Mouse (Mus musculus) right cerebral cortex, adult 18-20 months (tissue): ENCODE measurements around the gene Ptprt.

ENCODE experiments used
- DNase-seq: peaks from one replicate; pipeline ENCODE4 v3.0.0; 2022; ENCODE audit warnings: mixed read lengths

Ptprt gene

DNA sequence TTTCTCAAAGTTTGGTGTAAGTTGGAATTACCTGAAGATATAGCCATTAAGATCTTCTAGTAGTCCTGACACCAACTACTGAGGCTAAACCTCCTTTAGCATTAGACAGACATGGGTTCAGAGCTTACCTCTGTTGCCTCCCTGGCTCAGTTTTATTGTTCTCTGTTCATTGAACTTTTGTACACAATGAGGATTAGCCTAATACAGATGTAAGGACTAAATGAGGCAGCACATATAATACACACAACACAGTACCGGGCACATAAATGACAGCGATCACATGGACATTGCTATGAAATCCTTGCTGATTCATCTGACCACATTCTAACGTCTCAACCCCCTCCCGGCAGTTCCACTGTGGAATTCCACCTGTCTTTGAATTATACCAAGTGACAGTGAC, 1003.9 kb downstream of the Ptprt start:
- no peak for DNase-seq

- no peak for DNase-seq
Measured at GRCm38 (mm10) chr2:161656632-161657031, 1004.3 kb downstream of the Ptprt start.

GRCm38 (mm10) chr2:161640805-161641204, 1020.1 kb downstream of the Ptprt start:
- no peak for DNase-seq

- no peak for DNase-seq
Measured at GRCm38 (mm10) chr2:161634084-161634483, 1026.9 kb downstream of the Ptprt start.

- no peak for DNase-seq
Measured at GRCm38 (mm10) chr2:161625896-161626295, 1035.1 kb downstream of the Ptprt start.

DNA sequence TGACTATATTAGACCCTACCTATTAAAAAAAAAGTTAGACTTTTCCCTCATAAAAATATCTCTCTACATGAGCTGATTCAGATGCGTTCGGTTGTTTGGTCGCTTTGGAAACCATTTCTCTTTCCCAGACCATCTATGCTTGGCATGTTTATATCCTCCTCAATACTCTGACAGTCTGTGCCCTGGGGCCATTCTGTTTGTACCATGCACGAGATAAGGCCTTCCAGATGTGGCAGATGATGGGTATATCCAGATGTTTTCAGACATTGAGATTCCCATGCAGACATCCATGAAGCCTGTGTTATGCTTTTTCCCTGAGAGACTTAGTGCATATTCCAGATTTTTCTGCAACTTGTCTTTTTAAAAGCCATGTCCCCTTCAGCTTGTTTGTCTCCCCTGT, 1052.5 kb downstream of the Ptprt start:
- DNase-seq, result no peak

DNA sequence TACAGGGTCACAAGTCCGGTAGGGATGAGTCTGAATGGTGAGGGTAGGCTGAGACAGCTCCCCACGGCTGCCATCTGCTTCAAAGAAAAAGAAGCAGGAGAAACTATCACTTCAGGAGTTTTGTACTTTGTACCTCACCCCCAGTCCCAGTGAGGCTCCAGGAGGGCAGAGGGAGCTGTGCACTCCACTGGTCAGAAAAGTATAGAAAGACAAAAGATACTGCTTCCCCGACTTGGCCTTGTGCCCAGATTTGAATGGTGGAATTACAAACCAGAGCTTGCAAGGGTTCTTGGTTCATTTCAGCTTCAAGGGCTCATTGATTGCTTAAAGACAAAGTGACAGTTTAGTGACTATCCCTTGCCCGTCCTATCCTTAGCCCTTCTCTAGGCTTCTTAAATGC, 1053.6 kb downstream of the Ptprt start:
- DNase-seq, result no peak

DNA sequence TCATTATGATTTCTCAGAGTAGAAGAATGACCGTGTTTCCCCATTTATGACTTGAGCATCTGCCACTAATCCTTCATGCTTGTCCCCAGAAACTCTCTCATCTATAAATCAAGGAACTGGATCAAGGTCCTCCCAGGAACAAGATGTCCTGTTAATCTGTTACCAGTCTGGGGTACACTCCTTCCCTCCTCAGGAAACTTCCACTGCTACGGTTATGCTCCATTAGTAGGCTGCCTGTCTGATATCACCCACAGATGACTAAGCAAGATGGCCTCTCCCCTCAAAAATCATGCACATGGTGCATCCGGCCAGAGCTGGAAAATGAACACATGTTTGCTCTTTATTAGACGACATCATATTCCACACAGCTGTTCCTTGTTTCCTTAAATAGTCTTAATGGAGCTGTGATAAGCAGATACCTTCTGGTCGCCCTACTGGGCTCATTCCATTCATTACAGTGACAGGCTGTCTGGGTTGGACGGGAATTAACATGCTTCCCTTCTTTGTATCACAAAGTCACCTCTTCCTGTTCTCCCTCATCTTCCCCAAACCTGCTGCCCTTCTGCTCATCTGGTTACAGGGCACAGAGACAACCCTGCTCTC, 1060.6 kb downstream of the Ptprt start:
- DNase-seq, result no peak

DNA sequence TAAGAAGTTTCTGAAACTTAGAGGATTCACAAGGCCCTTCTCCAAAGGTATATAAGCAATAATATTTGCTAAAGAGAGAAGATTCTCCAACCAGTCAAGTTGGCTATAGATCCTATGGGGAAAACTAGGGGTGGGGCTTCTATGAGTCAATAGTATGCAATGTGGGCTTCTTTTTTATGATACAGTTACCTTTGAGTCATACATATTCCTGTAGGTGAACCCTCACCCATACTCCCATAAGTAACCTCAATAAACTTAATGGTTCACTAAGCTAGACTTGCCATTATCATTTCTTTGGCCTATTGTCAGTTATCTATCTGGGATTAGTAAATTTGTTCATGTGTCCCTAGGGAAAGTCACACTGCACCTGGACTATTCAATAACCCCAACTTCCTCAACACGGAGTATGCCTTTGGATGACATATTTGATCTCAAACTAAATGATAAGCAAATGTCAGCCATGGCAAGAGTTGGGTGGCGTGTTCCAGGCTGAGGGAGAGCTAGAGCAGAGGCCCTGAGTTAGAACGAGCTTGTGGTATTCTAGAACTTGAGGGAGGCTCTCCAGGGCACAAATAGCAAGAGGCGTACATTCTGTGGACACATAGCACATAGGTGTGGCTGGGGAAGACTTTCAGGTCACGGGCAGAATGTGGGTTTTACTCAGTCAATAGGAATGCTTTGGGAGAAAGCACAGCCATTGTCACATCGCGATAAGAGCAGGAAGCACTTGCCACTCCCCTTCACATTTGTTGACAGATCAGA, 1067.4 kb downstream of the Ptprt start:
- DNase-seq, result no peak

DNA sequence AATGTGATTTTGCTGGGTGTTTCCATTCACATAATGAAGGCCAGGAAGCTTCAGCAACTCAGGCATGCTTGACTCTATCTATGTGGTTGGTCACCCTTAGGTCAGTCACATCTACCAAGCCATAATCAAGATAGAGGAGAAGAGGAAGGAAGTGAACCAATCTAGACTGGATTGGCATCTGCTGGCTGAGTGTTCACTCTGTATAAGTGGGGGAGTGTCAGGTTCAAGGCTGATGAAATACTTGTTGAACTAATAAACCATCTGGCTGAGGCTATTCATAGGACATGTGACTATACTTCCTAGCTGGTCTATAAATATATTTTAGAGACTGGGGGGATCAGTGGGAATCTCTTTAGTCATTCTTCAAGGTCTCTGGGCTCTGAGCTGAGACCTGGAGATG, 1086.5 kb downstream of the Ptprt start:
- no peak for DNase-seq

DNA sequence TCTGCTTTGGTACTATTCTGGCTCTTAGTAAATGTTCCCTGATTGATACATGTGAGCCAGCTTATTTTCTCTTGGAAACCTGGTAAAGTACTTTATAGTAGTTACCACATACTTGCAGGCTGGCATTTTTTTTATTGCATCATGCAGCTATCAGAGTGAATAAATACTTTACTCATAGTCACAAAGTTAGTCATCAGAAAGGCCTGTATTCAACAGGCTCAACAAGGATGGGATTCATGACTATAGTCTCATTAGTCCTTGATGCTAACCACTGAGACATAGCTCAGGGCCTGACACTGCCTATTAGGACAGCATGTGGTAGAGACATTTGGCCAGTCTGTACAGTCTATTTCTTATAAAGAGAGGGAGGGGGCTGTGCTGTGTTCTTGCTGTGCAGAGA, 1088.7 kb downstream of the Ptprt start:
- DNase-seq, result no peak

GRCm38 (mm10) chr2:161570236-161570995, 1090.5 kb downstream of the Ptprt start:
- peak; percentile 67 for DNase-seq

DNA sequence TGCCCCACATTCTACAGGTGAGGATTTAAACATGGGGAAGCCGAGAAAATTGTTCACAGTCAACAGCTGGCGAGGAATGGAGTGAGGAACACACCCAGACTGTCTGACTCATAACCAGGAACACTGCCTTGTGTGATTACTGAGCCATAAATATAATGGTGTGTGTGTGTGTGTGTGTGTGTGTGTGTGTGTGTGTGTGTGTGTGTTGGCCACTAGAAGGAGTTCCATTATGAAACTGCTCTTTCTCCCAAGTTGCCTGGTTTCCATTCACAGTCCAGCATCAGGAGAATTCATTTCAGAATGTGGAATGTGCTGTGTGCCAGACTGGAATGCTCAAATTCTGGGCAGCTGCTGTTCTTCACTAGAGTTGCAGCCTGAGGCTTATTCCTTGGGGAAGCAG, 1099.4 kb downstream of the Ptprt start:
- peak; percentile 21 for DNase-seq

DNA sequence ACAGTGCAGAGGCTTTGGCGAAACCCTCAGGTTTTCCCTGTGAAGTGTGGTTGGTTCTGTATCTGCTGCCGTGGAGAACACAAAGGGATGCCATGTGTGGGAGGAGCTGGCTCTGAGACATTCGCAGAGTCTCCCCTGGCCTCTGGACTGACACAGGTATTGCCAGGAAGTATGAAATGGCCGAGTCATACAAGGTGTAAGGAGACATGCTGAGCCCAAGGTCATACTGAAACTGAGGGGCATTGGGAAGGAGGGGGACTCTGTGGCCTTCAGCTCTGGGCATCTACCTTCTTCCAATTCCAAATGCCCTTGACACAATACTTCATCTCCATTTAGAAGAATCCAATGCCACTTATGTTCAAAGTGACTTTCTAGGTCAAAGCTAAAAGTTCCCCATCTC, 1103.1 kb downstream of the Ptprt start:
- DNase-seq, result no peak

GRCm38 (mm10) chr2:161553651-161554050, 1107.3 kb downstream of the Ptprt start:
- DNase-seq, result no peak

- no peak for DNase-seq
Measured at GRCm38 (mm10) chr2:161552011-161552410, 1108.9 kb downstream of the Ptprt start.

DNA sequence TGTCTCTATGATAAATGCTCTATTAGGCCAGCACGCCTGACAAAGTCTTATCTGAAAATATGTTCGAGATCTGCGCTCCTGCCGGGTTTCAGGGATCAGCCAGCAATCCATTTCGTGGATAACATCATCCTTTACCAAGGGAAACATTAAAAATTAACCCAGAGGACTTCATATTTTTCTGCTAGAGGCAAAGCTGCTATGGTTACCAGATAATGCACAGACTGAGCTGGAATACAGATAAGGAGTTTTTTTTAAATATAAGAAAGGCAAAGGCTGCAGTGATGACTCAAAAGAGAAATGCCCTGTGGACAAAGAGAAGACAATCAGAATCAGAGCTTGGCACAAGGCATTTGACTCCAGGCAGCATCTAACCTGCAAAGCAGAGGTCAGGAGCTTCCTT, 1111.4 kb downstream of the Ptprt start:
- no peak for DNase-seq

- no peak for DNase-seq
Measured at GRCm38 (mm10) chr2:161547318-161547717, 1113.6 kb downstream of the Ptprt start.

GRCm38 (mm10) chr2:161545406-161545805, 1115.5 kb downstream of the Ptprt start:
- DNase-seq, result no peak

DNA sequence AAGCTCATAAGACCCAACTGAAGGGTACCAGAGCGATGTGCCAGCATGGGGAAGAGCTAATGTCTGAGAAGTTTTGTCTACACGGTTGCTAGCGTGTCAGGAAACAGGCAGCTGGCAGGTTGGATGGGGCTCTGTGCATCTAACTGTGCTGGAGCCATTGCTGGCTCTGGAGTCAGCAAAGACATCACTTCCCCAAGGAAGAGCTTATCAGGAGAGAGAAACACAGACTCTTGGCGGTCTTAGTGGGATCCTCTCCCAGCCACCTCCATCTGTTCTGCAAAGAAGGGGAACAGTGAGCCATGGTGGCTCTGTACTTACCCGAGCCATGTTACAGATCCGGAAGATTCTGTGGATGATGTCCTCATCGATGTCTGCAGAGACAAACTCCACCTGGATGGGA, 1126.8 kb downstream of the Ptprt start:
- DNase-seq, result no peak

GRCm38 (mm10) chr2:161527192-161527591, 1133.8 kb downstream of the Ptprt start:
- DNase-seq, result no peak

DNA sequence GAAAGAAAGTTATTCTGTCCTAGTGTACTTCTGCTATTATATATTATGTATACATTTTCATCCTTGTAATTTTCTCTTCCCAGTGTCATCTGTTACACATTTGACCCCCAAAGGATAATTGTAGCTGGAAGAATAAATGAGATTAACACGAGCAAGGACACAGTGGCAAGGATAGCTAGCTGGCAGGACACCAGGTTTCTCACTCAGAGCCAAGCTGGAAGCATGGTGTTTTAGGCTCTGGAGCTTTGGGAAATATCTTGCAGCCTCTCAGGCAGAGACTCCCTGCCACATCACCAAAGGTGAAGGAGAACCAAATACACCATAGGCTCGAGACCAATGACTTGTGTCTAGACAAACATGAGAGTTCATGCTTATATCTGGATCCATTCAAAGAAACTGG, 1141.3 kb downstream of the Ptprt start:
- no peak for DNase-seq

DNA sequence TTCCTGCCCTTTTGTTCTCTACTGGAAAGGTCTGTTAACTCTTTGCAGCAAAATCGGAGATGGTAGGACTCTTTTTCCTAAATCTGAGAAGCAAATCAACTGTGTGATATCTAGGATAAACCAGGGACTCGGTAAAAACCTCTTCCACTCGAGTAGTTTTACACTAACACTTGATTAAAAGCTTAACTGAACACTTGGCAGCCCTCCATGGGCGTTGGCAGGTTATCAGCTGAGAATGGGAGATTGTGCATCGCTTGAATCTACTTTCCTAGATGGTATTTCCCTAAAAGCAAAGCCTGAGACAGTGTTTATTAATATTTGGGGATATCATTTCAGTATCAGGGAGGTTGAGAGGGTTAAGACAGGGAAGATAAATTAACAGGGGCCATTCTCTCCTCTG, 1144.0 kb downstream of the Ptprt start:
- DNase-seq, result peak; percentile 64

DNA sequence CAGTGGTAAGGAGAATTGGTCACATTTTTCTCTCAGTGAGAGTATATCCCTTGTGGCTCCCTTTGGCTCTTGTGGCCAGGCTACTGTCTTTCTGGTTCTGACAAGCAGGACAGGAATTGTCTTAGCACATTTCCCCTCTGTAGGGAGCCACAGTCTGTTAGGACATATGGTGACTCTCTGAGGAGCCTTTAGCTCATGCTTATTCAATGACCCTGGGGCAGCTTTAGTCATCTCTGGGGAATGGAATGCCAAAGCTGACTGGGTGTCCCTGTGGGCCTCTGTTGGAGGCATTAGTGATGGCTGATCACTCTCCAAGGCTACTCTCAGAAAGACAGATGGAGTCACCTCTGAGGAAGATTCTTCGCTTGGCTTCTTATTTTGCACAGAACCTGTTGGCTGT, 1147.7 kb downstream of the Ptprt start:
- DNase-seq, result no peak
